Mouse (Mus musculus) midbrain, embryonic 14.5 days (tissue): Measurements from ENCODE around the gene Tnfsf15. TPM values are rescaled to one million over a fixed set of nuclear protein-coding genes. Genes with fewer than 3 reads are reported as not detected.

Experiments
- ATAC-seq: fragments of 200-750 bp; cut with Nextera tagmentation; 2 replicates; pipeline ENCODE4 v1.8.0; 2017; ENCODE audit warnings: moderate number of reproducible peaks, moderate library complexity; ENCODE audit not compliant: low FRiP score, low TSS enrichment
- DNase-seq: peaks from one replicate; pipeline ENCODE4 v3.0.0-alpha.2; 2015
- H3K27ac ChIP-seq: fragments of 300-500 bp; sonication (generic); replicated peaks from 2 replicates; pipeline ENCODE4 v1.5.1; 2014; ENCODE audit warnings: mild to moderate bottlenecking, low read depth, low read length, moderate library complexity
- H3K27me3 ChIP-seq: fragments of 300-500 bp; sonication (generic); 2 replicates; pipeline ENCODE4 v1.6.1; 2014; ENCODE audit warnings: low read length, control low read depth, mixed read lengths; ENCODE audit not compliant: control insufficient read depth, insufficient read depth
- H3K36me3 ChIP-seq: fragments of 300-500 bp; sonication (generic); 2 replicates; pipeline ENCODE4 v1.6.1; 2014; ENCODE audit warnings: low read length, control low read depth; ENCODE audit not compliant: control insufficient read depth, insufficient read depth
- H3K4me1 ChIP-seq: fragments of 300-500 bp; sonication (generic); 2 replicates; pipeline ENCODE4 v1.6.1; 2014; ENCODE audit warnings: mild to moderate bottlenecking, antibody characterized with exemption, low read length, control low read depth; ENCODE audit not compliant: control insufficient read depth, insufficient read depth
- H3K4me2 ChIP-seq: fragments of 300-500 bp; sonication (generic); 2 replicates; pipeline ENCODE4 v1.6.1; 2014; ENCODE audit warnings: mild to moderate bottlenecking, low read length, moderate library complexity
- H3K4me3 ChIP-seq: fragments of 300-500 bp; sonication (generic); replicated peaks from 2 replicates; pipeline ENCODE4 v1.5.1; 2014; ENCODE audit warnings: low read depth, low read length
- H3K9ac ChIP-seq: fragments of 300-500 bp; sonication (generic); replicated peaks from 2 replicates; pipeline ENCODE4 v1.6.1; 2014; ENCODE audit warnings: mild to moderate bottlenecking, low read length, moderate library complexity
- H3K9me3 ChIP-seq: fragments of 300-500 bp; sonication (generic); 2 replicates; pipeline ENCODE4 v1.6.1; 2016; ENCODE audit warnings: low read length, control low read depth, mixed read lengths; ENCODE audit not compliant: control insufficient read depth
- WGBS: fragments of 180-500 bp; shearing (Covaris S2); extraction: QIAGEN DNeasy Blood & Tissue Kit; methylation state at CpG from one replicate; pipeline ENCODE4 v1.1.7; 2014; 5-methylcytosine and 5-hydroxymethylcytosine counted together
- polyA plus RNA-seq: library from polyadenylated mRNA; unstranded; fragments of >200 nt; fragmentation: Nextera tagmentation; extraction: Ambion mirVana; gene quantifications from 2 replicates; pipeline ENCODE4 v1.2.1, GENCODE M21; 2014

Tnfsf15 gene
- polyA plus RNA-seq, 1 experiment from 2014 or later: not detected

DNA sequence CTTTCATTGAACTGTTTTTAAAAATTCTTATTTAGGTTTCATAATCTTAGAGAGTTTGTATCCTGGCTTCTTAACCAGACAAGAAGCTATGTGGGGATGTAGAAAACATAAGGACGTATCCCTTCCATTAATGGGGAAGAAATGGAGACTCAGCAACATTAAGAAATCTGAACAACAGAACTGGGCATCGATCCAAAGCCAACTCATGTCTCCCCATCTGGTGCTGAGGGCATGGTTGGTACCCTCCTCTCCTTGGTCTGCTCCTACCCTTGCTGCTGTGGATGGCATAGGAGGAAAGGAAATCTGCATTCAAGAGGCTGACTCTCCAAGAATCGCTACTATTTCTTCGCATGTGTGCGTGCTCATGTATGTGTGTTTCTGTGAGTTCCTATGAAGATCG is 61.2 kb downstream of the Tnfsf15 start:
- no peak for DNase-seq
- WGBS: 94% methylated on average over 6 of the region's 6 CpGs
- no peaks in the 10 kb centered on the region for H3K27me3 ChIP-seq
- no peaks in the 10 kb centered on the region for H3K4me1 ChIP-seq
- no peak overlapping the region for H3K9ac ChIP-seq
- no peak overlapping the region for H3K4me3 ChIP-seq
- no peaks in the 10 kb centered on the region for H3K9me3 ChIP-seq
- ATAC-seq: no peak
- H3K36me3 ChIP-seq: no peaks in the 10 kb centered on the region
- H3K27ac ChIP-seq: no peak overlapping the region
- no peak overlapping the region for H3K4me2 ChIP-seq

DNA sequence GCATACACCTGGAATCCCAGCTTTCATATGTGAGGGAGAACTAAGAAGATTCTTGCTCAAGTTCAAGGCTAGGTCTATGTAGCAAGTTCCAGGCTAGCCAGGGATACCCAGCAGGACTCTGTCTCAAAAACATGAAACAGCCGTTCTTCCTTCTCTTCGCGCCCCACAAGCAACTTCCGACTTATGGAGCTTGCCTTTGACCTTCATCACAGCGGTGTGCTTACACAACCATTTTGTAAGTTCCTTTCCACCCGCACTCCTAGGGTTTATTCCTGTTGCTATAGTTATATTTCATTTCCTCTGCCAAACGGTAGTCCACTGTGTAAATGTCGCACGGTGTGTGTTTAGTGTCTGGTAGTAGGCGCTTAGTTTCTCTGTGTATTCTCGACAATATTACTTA is 61.9 kb downstream of the Tnfsf15 start:
- Histone ChIP-seq H3K4me1 (no peaks in the 10 kb centered on the region), H3K4me3 (no peak overlapping the region), H3K4me2 (no peak overlapping the region), H3K36me3 (no peaks in the 10 kb centered on the region), H3K9me3 (no peaks in the 10 kb centered on the region), H3K27me3 (no peaks in the 10 kb centered on the region), H3K27ac (no peak overlapping the region), H3K9ac (no peak overlapping the region)
- ATAC-seq (no peak), DNase-seq (no peak)
- WGBS: 91% methylated on average over 11 of the region's 11 CpGs

DNA sequence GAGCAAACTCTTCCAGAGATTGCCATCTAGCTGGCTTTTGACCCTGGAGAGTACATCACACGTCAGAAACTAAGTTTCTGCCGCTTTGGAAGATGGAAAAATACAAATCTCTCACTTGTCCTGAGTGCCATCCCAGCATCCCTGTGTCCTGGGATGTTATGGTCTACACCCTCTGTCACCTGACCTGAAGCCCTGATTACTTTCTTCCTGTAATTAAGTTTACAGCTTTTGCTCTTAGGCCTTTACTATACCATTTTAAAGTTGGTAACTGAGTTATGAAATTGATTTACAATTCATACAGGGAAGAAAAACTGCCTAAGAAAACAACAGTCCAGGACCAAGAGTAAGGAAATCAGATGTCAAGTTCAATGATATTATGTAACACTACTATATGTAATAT is 62.5 kb downstream of the Tnfsf15 start:
- ATAC-seq: no peak
- Histone ChIP-seq H3K36me3 (no peaks in the 10 kb centered on the region), H3K9me3 (no peaks in the 10 kb centered on the region), H3K9ac (no peak overlapping the region), H3K27ac (no peak overlapping the region), H3K4me3 (no peak overlapping the region), H3K4me1 (no peaks in the 10 kb centered on the region), H3K27me3 (no peaks in the 10 kb centered on the region), H3K4me2 (no peak overlapping the region)
- 82% methylated on average over 2 of the region's 2 CpGs for WGBS
- DNase-seq: no peak

DNA sequence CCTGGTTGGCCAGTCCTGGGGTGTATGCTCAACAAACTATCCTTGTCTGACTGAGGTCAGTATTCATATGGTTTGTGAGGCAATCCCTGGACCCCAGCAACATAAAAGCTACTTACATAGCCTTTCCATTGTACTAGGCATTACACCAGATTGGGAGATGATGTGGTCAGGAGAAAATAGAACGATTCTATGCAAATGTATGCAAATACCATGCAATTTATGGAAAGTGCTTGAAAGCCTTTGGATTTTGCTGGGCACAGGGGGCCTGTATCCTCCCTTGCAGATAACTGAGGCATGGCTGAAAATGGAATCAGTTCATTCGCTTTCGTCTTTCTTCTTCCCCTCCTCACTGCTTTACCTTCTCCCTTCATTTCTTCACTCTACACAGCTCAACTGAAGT is 63.4 kb downstream of the Tnfsf15 start:
- DNase-seq (no peak), ATAC-seq (peak; percentile 37; the same call in 1 of the 2 replicates)
- Histone ChIP-seq H3K4me3 (no peak overlapping the region), H3K9ac (no peak overlapping the region), H3K27ac (no peak overlapping the region), H3K9me3 (no peaks in the 10 kb centered on the region), H3K27me3 (no peaks in the 10 kb centered on the region), H3K4me2 (no peak overlapping the region), H3K36me3 (no peaks in the 10 kb centered on the region), H3K4me1 (no peaks in the 10 kb centered on the region)
- 52% methylated on average over 3 of the region's 3 CpGs for WGBS

Other genes with a start within 250 kb of the Tnfsf15 start
- gene Whrn, start 249.1 kb downstream of the Tnfsf15 start, polyA plus RNA-seq: 7.8 and 8.0 TPM in 2 replicates
- 451 and 485 TPM in 2 replicates for gene Atp6v1g1, start 200.3 kb downstream of the Tnfsf15 start, polyA plus RNA-seq
- gene Tmem268, start 186.3 kb downstream of the Tnfsf15 start, polyA plus RNA-seq: 3.7 and 4.0 TPM in 2 replicates
- gene Gm11213, start 139.9 kb downstream of the Tnfsf15 start, polyA plus RNA-seq: not detected in 2 replicates
- gene Tex48, start 122.7 kb downstream of the Tnfsf15 start, polyA plus RNA-seq: not detected in 2 replicates
- not detected in 2 replicates for gene Gm11214, start 81.7 kb downstream of the Tnfsf15 start, polyA plus RNA-seq
- 0.09 TPM in 1 of 2 replicates, not detected in the other for gene Tnfsf8, start 116.2 kb upstream of the Tnfsf15 start, polyA plus RNA-seq